In genomic region chr1:142708263-142708662, GRCm38 (mm10) we compare ENCODE assay signal across 18 mouse cellular contexts.
"Had no signal": no experiment of that assay in that cellular context is flagged by ENCODE, and none has a peak within 500 bp of the region (broad histone marks: within the 10 kb centered on the region; RNA-seq: fewer than 3 reads in every experiment).

No protein-coding gene starts in this region.

- ATAC-seq: hindbrain, embryonic 16.5 days; inflammation-experienced regulatory T-cells, adult 6 months; intestine, embryonic 15.5 days; intestine, postnatal 0 days; liver, embryonic 12.5 days had no signal

- DNase-seq: gastrocnemius, adult 2 months; gastrocnemius, postnatal 10 days; gastrocnemius, postnatal 25 days; heart, adult 18-20 months; heart, postnatal 10 days; heart, postnatal 4 days; kidney, adult 18-20 months; kidney, adult 8-10 months; kidney, postnatal 10 days; kidney, postnatal 25 days; kidney, postnatal 4 days; layer of hippocampus, postnatal 36 days; left cerebral cortex, postnatal 4 days had no signal
